Mouse (Mus musculus): ENCODE data around the gene Carns1. TPM values are rescaled to one million over a fixed set of nuclear protein-coding genes. Genes with fewer than 3 reads are reported as not detected.
A peak's percentile ranks its signal among the peaks of the same experiment; 100 is the strongest.

The Carns1 gene
- total and polyA plus RNA-seq, 3 experiments: 0.63 to 0.81 TPM; not detected in 1

DNA sequence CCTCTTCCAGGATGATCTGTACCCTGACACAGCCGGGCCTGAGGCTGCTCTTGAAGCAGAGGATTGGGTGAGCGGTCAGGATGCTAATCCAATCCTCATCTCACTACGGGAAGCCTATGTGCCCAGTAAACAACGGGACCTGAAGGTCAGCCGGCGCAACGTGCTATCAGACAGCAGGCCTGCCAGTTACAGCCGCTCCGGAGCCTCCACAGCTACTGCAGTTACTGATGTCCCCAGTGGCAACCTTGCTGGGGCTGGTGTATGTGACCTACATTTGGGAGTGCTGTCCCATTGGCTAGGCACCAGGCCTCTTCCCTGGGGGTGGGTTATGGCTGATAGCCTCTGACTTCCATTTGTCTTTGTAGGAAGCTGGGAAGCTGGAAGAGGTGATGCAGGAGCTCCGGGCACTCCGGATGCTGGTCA, 22.0 kb downstream of the Carns1 start, which contains the start of gene Ptprcap:
Gene Ptprcap (plus strand): TSS at position 373 of the 423 bp plus-strand sequence.
- H3K27ac ChIP-seq (ENCODE audit: control insufficient read depth, low read depth, low read length): peak within 1 kb of the TSS; percentile 43
- no peak within 1 kb of the TSS for H3K9ac ChIP-seq (ENCODE audit: control insufficient read depth, low read depth, low read length, poor library complexity, severe bottlenecking)
- no peak for DNase-seq (ENCODE audit: low read depth, low spot score)
- H3K4me3 ChIP-seq (ENCODE audit: control insufficient read depth in 1 of 2, insufficient read depth in 1 of 2, low read depth in 2 of 2, low read length in 2 of 2): peak within 1 kb of the TSS in 1 of 2 experiments; percentile 47; a peak in 1 of 4 replicates
- TF ChIP-seq CTCF (IDR thresholded peaks at IDR 0.05 in 2 of 3, conservative IDR thresholded peaks at IDR 0.05 in 1 of 3; ENCODE audit: control insufficient read depth in 1 of 3, insufficient read depth in 1 of 3, low read depth in 2 of 3, low read length in 3 of 3, poor library complexity in 1 of 3, severe bottlenecking in 1 of 3) (no peak), EP300 (IDR thresholded peaks at IDR 0.05; ENCODE audit: low read depth in 1 of 2, low read length in 2 of 2) (no peak), ZC3H11A (IDR thresholded peaks at IDR 0.05; ENCODE audit: low read depth, low read length) (no peak), GABPA (IDR thresholded peaks at IDR 0.05; ENCODE audit: low read depth, low read length) (no peak), KAT2A (conservative IDR thresholded peaks at IDR 0.05; ENCODE audit: low read depth, low read length) (no peak), MYB (IDR thresholded peaks at IDR 0.05; ENCODE audit: low read depth, low read length) (no peak), JUND (IDR thresholded peaks at IDR 0.05; ENCODE audit: low read depth, low read length) (no peak), ZKSCAN1 (IDR thresholded peaks at IDR 0.05; ENCODE audit: low read depth, low read length) (no peak)
- peaks cover 4 to 16% of the 10 kb centered on the region in 2 experiments; a peak in 3 of 4 replicates for H3K4me1 ChIP-seq (ENCODE audit: control insufficient read depth in 1 of 2, insufficient read depth in 2 of 2, low read length in 2 of 2)
- H3K79me2 ChIP-seq (ENCODE audit: control insufficient read depth, insufficient read depth, low read length, poor library complexity): peaks cover 15% of the 10 kb centered on the region
- H3K36me3 ChIP-seq (ENCODE audit: control insufficient read depth in 1 of 2, insufficient read depth in 2 of 2, low read length in 2 of 2): peaks cover 1 to 2% of the 10 kb centered on the region in 2 experiments; a peak in 2 of 4 replicates
- H3K9me3 ChIP-seq (replicated peaks; ENCODE audit: insufficient read depth, low read length): no peaks in the 10 kb centered on the region
- H3K27me3 ChIP-seq (ENCODE audit: control insufficient read depth in 1 of 2, insufficient read depth in 2 of 2, low read length in 2 of 2): no peaks in the 10 kb centered on the region

DNA sequence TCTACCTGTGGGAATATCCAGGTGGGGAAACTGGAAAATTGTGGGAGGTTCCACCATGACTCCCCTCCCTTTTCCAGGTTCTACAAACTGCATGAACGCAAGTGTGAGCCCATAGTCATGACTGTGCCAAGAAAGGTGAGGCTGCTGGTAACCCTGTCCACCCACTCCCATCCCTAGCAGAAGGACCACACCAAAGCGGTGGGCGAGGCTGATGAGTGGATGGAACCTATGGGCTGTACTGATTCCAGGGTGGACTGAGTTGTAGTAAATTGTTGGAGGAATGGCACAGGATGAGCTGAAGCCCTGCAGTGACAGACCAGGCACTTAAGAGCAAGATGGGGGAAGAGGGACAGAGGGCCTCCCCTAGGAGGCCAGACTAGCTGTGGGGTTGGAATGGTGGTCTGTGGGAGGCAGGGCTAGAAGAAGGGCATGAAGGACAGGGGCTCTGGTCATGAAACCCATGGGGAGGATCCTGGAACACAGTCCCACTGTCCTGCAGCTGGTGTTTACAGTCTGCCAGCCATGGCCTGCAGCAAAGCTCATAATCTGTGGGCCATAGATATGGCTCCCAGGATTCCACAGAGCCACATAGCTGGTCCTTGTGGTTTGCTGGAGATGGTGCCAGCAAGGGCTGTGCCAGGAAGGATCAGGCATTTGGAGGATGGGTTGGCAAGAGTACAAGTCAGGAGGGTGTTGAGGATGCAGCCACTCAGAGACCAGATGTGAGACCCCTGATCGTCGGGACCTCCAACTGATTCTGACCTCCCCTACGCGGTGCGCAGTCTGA, 22.6 kb downstream of the Carns1 start:
- TF ChIP-seq POLR2AphosphoS2 (IDR thresholded peaks at IDR 0.05; ENCODE audit: low read length) (0 out of 2 replicates have a peak, but pooled peaks have one; percentile 22), CHD2 (IDR thresholded peaks at IDR 0.05; ENCODE audit: low read length) (no peak)
- Histone ChIP-seq H3K4me1 (ENCODE audit: control insufficient read depth in 1 of 2, insufficient read depth in 2 of 2, low read length in 2 of 2) (peaks cover 9 to 22% of the 10 kb centered on the region in 2 experiments; a peak in 3 of 4 replicates), H3K36me3 (ENCODE audit: control insufficient read depth in 1 of 2, insufficient read depth in 2 of 2, low read length in 2 of 2) (peaks cover 1 to 5% of the 10 kb centered on the region in 2 experiments; a peak in 2 of 4 replicates), H3K27me3 (ENCODE audit: control insufficient read depth in 1 of 2, insufficient read depth in 2 of 2, low read length in 2 of 2) (no peaks in the 10 kb centered on the region), H3K4me3 (ENCODE audit: control insufficient read depth in 1 of 2, insufficient read depth in 1 of 2, low read depth in 2 of 2, low read length in 2 of 2) (no peak overlapping the region), H3K9me3 (replicated peaks; ENCODE audit: insufficient read depth, low read length) (no peaks in the 10 kb centered on the region), H3K9ac (ENCODE audit: control insufficient read depth, low read depth, low read length, poor library complexity, severe bottlenecking) (no peak overlapping the region), H3K27ac (ENCODE audit: control insufficient read depth, low read depth, low read length) (no peak overlapping the region), H3K79me2 (ENCODE audit: control insufficient read depth, insufficient read depth, low read length, poor library complexity) (peaks cover 15% of the 10 kb centered on the region)
- DNase-seq (ENCODE audit: low read depth, low spot score): no peak

GRCm38 (mm10) chr19:4151898-4152297, 23.4 kb downstream of the Carns1 start:
- Histone ChIP-seq H3K36me3 (ENCODE audit: control insufficient read depth in 1 of 2, insufficient read depth in 2 of 2, low read length in 2 of 2) (peaks cover 1 to 5% of the 10 kb centered on the region in 2 experiments; a peak in 2 of 4 replicates), H3K27ac (ENCODE audit: control insufficient read depth, low read depth, low read length) (no peak overlapping the region), H3K79me2 (ENCODE audit: control insufficient read depth, insufficient read depth, low read length, poor library complexity) (peaks cover 15% of the 10 kb centered on the region), H3K27me3 (ENCODE audit: control insufficient read depth in 1 of 2, insufficient read depth in 2 of 2, low read length in 2 of 2) (no peaks in the 10 kb centered on the region), H3K9me3 (replicated peaks; ENCODE audit: insufficient read depth, low read length) (no peaks in the 10 kb centered on the region), H3K9ac (ENCODE audit: control insufficient read depth, low read depth, low read length, poor library complexity, severe bottlenecking) (no peak overlapping the region), H3K4me3 (ENCODE audit: control insufficient read depth in 1 of 2, insufficient read depth in 1 of 2, low read depth in 2 of 2, low read length in 2 of 2) (no peak overlapping the region), H3K4me1 (ENCODE audit: control insufficient read depth in 1 of 2, insufficient read depth in 2 of 2, low read length in 2 of 2) (peaks cover 9 to 22% of the 10 kb centered on the region in 2 experiments; a peak in 3 of 4 replicates)
- no peak for TF ChIP-seq SMC3 (IDR thresholded peaks at IDR 0.05; ENCODE audit: low read depth, low read length)
- no peak for TF ChIP-seq KAT2A (conservative IDR thresholded peaks at IDR 0.05; ENCODE audit: low read depth, low read length)
- TF ChIP-seq CHD2 (IDR thresholded peaks at IDR 0.05; ENCODE audit: low read length): no peak
- TF ChIP-seq RCOR1 (IDR thresholded peaks at IDR 0.05; ENCODE audit: low read depth, low read length): no peak
- no peak for TF ChIP-seq MYC (IDR thresholded peaks at IDR 0.05; ENCODE audit: low read depth, low read length)
- no peak for TF ChIP-seq ELF1 (IDR thresholded peaks at IDR 0.05; ENCODE audit: low read depth, low read length)
- TF ChIP-seq GABPA (IDR thresholded peaks at IDR 0.05; ENCODE audit: low read depth, low read length): no peak
- TF ChIP-seq SIN3A (IDR thresholded peaks at IDR 0.05; ENCODE audit: low read length): no peak
- TF ChIP-seq JUND (IDR thresholded peaks at IDR 0.05; ENCODE audit: low read depth, low read length): no peak
- TF ChIP-seq MYB (IDR thresholded peaks at IDR 0.05; ENCODE audit: low read depth, low read length): no peak
- TF ChIP-seq USF2 (IDR thresholded peaks at IDR 0.05; ENCODE audit: borderline replicate concordance in 1 of 2, insufficient read depth in 1 of 2, low read depth in 1 of 2, low read length in 2 of 2): no peak
- no peak for TF ChIP-seq GATA1 (IDR thresholded peaks at IDR 0.05; ENCODE audit: low read depth, low read length)
- no peak for TF ChIP-seq TBP (IDR thresholded peaks at IDR 0.05; ENCODE audit: low read depth, low read length)
- no peak for DNase-seq (ENCODE audit: low read depth, low spot score)

Measured in MEL (cell line).